Mouse (Mus musculus) small intestine, adult 2 months (tissue): Measurements from ENCODE around the gene Rabgef1.

ENCODE experiments used
- CTCF ChIP-seq: fragments of 200-500 bp; IDR thresholded peaks from 2 replicates; pipeline ENCODE4 v1.5.1; 2012; ENCODE audit warnings: low read depth, mild to moderate bottlenecking, control low read depth, inconsistent platforms, low read length, moderate library complexity, mixed read lengths; ENCODE audit not compliant: insufficient replicate concordance, insufficient read length; ENCODE audit errors: extremely low read depth
- POLR2A ChIP-seq: fragments of 200-500 bp; IDR thresholded peaks from 2 replicates; pipeline ENCODE4 v1.6.1; 2012; ENCODE audit warnings: low read depth, mild to moderate bottlenecking, control low read depth, inconsistent platforms, low read length, moderate library complexity

DNA sequence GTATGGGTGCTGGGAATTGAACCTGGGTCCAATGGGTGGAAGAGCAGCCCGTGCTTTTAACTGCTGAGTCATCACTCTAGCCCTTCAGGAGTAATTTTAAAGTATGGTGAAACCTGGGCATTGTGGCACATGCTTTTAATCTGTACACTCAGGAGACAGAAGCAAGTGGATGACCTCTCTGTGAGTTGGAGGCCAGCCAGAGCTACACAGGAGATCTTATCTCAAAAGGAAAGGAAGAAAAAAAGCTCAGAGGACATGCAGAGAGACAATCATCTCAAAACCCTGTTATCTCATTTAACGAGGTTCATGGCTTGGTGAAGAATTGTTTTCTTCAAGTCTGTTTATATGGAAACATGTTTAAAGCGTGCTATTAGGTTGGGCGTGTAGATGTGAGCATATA lies 32.4 kb downstream of the Rabgef1 start:
- TF ChIP-seq CTCF = no peak
- no peak for TF ChIP-seq POLR2A
